Mouse (Mus musculus) liver, adult 2 months (tissue): ENCODE measurements around the gene Eva1b.

Experiments
- CTCF ChIP-seq: fragments of 200-500 bp; IDR thresholded peaks from 2 replicates; pipeline ENCODE4 v1.5.1; 2011; ENCODE audit warnings: low read depth, low read length, control low read depth
- POLR2A ChIP-seq: fragments of 200-500 bp; IDR thresholded peaks from 2 replicates; pipeline ENCODE4 v1.6.1; 2011; ENCODE audit warnings: low read length, control low read depth; ENCODE audit not compliant: insufficient read depth; ENCODE audit errors: extremely low read depth

DNA sequence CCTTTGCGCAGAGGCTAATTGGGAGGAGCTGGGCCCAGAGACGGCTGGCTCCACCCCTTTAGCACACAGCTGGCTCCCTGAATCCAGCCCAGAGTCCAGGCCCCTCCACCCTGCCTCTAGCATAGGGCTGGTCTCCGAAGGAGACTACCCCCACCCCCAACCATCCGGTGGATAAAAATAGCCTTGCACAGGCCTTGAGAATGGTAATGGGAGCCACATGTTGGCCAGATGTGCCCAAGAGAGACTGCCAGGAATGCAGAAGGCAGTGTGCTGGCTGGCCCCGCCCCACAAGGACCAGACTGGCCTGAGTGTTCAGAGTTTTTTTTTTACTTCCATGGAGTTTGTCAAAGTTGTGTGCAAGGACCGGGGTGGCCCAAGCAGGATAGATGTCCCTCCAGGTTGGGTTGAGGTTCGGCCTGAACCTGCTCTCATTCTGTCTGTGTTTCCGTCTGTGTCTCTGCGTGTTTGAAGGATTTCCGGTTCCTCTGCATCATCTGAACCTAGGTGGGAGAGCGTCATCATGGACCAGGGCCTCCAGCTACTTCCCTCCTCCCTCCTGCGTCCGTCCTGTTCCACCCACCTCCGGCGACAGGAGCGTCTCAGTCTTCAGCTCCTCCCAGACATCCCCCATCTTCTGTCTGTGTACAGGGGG, 2.9 kb downstream of the Eva1b start:
- TF ChIP-seq POLR2A (no peak), CTCF (no peak)
